Mouse (Mus musculus): ENCODE results near the gene Lfng.

DNA sequence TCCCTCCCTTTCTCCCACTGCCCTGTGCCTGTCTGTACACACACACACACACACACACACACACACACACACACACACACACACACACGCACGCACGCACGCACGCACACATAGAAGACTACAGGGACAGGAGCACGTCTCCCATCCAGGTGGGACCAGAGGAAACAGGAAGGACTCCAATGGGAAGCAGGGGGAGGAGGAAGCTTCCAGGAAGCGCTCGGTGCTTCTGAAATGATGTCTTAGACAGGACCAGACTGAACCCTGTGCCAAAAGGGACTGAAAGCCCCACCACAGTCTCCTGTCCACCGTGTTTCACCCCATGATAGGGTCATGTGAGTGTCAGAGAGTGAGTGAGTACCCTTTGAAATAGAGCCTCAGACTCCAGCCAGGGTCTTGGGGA, 44.5 kb upstream of the Lfng start:
- no peak for TF ChIP-seq CTCF (IDR thresholded peaks at IDR 0.05; ENCODE audit: control insufficient read depth, insufficient read depth, insufficient replicate concordance, low read depth, low read length)
- TF ChIP-seq POLR2A (IDR thresholded peaks at IDR 0.05; ENCODE audit: control insufficient read depth, low read depth, low read length) = no peak
